Mouse (Mus musculus): ENCODE data around the gene Bcl7a.

Bcl7a gene

DNA sequence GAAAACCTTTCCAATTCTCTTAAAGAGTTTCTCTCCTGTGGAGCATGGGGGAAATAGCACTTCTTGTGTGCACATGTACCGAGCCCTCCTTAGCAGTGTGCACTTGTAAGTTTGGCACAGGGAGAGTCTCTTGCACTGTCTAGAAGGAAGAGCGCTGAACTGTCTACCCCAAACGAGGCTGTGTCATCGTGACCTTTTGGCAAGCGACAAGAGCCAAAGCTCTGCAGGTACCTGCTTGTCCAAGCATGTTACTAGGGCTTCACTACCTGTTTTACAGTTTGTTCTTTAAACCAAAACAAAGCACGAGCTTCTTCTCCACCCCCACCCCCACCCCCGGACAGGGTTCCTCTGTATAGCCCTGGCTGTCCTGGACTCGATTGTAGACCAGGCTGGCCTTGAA lies 15.9 kb upstream of the Bcl7a start:
- DNase-seq (ENCODE audit: extremely low spot score, low read depth, low spot score), result no peak

DNA sequence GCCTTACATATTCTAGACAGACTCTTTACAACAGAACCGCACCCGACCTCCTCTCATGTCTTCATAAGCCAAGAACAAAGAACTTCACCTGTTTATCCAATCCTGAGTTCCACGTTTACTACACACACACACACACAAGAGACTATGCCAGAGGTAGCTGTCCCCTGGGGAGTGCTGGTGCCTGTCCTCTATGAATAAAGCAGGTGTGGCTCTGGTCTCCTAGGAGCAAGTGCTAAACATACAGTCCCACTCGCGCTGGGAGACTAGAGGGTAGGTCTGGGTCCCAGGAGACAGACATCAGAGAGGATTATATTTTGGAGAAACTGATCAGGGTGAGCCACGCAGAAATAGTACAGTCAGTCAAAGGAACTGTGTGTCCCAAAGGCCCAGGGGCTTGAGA lies 10.1 kb upstream of the Bcl7a start:
- no peak for DNase-seq (ENCODE audit: extremely low spot score, low read depth, low spot score)

- no peak for DNase-seq (ENCODE audit: extremely low spot score, low read depth, low spot score)
These were observed 7.3 kb upstream of the Bcl7a start for GRCm38 (mm10) chr5:123336205-123336961.

DNA sequence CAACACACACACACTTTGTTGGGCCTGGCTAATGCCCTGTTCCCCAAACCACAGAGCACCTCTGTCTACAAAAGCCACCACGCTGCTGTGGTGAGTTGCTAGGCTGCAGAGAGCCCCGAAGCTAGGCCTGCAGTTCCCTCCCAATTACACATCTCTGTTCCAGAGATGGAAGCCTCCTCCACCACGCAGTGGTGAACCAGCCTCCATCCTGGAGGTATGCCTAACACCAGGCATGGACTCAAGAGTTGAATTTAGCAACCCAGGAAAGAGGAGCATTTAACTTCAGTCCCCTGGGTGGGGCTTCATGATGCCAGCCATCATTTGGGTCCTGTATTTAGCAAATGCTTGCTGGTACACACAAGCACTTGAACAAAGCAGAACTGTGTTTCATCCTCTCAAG lies 5.2 kb upstream of the Bcl7a start:
- DNase-seq (ENCODE audit: extremely low spot score, low read depth, low spot score), result no peak

GRCm38 (mm10) chr5:123344628-123344962 lies 961 bp downstream of the Bcl7a start:
- no peak for DNase-seq (ENCODE audit: extremely low spot score, low read depth, low spot score)

GRCm38 (mm10) chr5:123344963-123345852 lies 1.6 kb downstream of the Bcl7a start:
- DNase-seq (ENCODE audit: extremely low spot score, low read depth, low spot score), result no peak

GRCm38 (mm10) chr5:123345853-123346654 lies 2.4 kb downstream of the Bcl7a start:
- DNase-seq (ENCODE audit: extremely low spot score, low read depth, low spot score), result no peak

GRCm38 (mm10) chr5:123346701-123347270 lies 3.2 kb downstream of the Bcl7a start:
- no peak for DNase-seq (ENCODE audit: extremely low spot score, low read depth, low spot score)

DNA sequence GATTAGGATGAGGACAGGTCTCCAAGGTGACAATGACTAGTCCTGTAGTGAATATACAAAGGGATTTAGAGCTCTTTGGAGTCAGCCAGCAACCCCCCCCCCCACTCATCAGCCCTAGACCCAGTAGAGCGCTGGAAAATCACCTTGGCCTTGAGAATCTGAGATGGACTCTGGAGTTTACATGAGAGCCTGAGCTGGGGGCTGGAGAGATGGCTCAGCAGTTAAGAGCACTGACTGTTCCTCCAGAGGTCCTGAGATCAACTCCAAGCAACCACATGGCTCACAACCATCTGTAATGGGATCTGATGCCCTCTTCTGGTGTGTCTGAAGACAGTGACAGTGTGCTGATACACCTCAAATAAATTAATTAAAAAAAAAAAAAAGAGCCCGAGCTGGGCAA lies 4.4 kb downstream of the Bcl7a start:
- DNase-seq (ENCODE audit: extremely low spot score, low read depth, low spot score), result no peak

DNA sequence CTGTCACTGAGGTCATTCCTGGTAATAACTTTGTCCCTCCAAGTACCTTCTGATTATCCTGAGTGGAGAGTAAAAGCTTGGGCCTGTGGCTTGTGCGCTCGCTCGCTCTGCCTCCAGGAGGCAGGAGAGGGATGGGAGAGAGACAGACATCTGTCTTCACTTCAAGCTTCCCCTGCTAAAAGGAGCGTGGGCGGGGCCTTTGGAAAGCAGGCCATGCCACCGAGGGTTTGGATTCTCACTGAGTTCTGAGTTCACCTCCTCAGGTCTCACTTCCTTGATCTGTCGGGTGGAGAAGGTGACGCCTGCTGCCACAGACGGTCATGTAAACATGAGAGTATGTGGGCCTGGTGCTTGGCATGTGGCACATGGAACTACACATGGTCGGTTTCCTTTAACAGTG lies 6.8 kb downstream of the Bcl7a start:
- no peak for DNase-seq (ENCODE audit: extremely low spot score, low read depth, low spot score)

DNA sequence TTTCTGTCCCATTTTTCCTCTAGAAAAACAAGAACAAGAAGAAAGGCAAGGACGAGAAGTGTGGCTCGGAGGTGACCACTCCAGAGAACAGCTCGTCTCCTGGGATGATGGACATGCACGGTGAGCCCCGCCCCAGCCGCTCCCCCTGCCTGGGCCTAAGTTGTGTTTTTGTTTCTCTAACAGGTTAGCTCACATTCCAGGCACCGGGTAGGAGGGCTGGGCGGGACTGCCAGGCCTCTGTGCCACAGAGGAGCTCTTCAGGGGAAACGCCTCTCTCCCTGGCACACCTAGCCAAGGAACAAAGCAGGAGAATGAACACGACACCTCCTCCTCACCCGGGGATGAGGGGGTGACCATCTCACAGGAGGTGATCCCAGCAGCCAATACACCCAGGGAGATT lies 12.3 kb downstream of the Bcl7a start:
- no peak for DNase-seq (ENCODE audit: extremely low spot score, low read depth, low spot score)

DNA sequence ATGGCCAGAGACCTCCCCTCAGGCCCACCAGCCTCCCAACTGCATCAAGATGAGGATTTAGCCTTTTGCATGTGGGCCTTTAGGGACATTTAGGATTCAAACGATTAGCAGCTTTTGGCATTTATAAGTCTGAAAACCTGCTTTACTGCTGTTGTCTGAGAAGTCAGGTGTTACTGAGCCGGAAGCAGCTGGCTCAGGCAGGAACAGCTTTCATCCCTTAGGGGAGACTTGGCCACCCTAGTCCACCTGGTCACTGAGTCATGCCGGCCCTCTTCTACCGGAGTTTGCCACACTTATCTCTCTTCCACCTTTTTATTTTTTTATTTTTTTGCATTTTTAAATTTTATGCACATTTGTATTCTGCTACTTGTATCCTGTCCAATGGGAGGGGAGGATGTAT lies 13.6 kb downstream of the Bcl7a start:
- DNase-seq (ENCODE audit: extremely low spot score, low read depth, low spot score), result no peak

GRCm38 (mm10) chr5:123359431-123359830 lies 15.8 kb downstream of the Bcl7a start:
- no peak for DNase-seq (ENCODE audit: extremely low spot score, low read depth, low spot score)

- no peak for DNase-seq (ENCODE audit: extremely low spot score, low read depth, low spot score)
These were observed 19.3 kb downstream of the Bcl7a start for GRCm38 (mm10) chr5:123362911-123363310.

DNA sequence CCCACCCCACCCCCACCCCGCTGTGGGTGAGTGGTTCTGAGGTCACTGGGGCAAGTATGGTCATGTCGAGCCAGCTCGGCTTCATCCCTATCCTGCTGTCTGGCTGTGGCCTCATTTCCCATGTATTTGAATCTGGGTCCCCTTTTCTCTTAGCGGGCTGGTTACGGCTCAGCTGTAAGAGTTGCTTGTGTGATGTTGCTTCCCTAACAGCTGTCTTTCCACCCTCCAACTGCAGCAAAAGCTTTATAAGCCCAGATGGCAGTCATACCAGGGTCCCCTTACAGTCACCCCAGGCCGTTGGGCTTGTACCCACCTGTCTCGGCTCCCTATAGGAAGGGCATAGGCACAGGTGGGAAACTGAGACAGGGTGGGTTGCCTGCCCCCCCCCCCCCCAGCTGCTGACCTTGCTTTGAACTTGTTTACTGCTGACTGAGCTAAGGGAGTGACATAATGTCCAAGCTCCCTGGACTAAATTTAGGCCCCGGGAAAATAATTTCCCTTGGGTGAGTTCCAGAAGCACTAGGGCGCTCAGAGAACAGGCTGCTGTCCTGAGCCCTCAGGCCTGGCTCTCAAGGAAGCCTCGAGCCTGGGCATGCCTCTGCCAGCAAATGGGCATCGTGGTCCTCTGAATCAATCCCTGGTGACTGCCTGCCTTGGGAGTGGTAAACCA lies 20.8 kb downstream of the Bcl7a start:
- DNase-seq (ENCODE audit: extremely low spot score, low read depth, low spot score), result no peak

- no peak for DNase-seq (ENCODE audit: extremely low spot score, low read depth, low spot score)
These were observed 25.3 kb downstream of the Bcl7a start for GRCm38 (mm10) chr5:123368869-123369488.

- DNase-seq (ENCODE audit: extremely low spot score, low read depth, low spot score), result no peak
These were observed 26.4 kb downstream of the Bcl7a start for GRCm38 (mm10) chr5:123370049-123370448.

- DNase-seq (ENCODE audit: extremely low spot score, low read depth, low spot score), result no peak
These were observed 31.6 kb downstream of the Bcl7a start for GRCm38 (mm10) chr5:123375262-123375661.

DNA sequence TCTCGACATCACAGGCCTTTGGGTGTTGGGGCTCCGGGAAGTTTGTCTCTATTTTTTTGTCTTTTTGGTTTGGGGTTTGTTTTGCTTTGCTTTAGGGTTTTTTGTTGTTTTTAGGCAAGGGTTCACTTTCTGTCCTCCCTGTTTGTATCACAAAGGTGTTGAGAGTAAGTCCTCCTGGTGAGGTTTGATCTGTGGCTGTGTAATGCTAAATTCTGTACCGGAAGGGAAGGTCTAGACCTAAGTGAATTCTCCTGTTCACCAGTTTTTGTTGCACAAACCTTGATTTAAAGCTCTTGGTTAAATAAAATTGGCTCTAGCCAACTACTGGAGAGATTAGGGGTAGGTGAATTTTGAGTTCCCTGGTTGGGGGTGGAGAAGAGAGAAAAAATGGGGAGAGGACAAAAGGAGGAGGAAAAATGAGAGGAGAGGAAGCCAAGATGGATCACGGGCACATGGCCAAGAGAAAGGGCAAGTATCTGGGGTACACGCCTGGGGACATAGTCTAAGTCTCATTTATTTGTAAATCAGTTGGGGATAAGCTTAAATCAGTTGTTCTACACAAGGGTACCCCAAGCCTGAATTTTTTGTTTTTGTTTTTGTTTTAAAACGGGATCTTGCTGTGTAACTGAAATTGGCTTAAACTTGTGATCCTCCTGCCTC lies 32.3 kb downstream of the Bcl7a start:
- DNase-seq (ENCODE audit: extremely low spot score, low read depth, low spot score), result no peak

DNA sequence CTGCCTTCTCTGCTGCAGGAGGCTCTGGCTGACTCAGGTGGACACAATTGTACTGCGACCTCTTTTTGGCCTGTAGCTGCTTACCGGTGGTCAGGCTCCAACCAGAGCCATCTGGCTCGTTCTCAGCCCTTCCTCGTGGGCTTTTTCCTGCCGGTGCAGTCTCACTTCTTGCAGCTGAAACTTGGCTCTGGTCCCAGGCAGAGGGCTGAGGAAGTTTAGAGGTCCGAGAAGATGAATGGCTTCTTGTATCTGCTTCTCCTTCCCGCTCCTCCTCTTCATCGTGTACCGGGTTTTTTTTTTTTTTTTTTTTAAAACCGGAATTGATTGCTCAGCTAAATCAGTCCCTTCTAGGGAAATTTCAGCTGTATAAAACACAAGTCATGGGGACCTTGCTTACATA lies 32.9 kb downstream of the Bcl7a start:
- DNase-seq (ENCODE audit: extremely low spot score, low read depth, low spot score), result no peak

Measured in hindlimb bud, embryonic 11.5 days (tissue).